Mouse (Mus musculus) bone marrow, adult 2 months (tissue): ENCODE results near the gene Pa2g4.

ENCODE experiments used
- CTCF ChIP-seq: fragments of 200-500 bp; IDR thresholded peaks from 2 replicates; pipeline ENCODE4 v1.5.1; 2011; ENCODE audit warnings: low read length, control low read depth; ENCODE audit not compliant: control insufficient read depth, insufficient read depth
- POLR2A ChIP-seq: fragments of 200-500 bp; IDR thresholded peaks from 2 replicates; pipeline ENCODE4 v1.6.1; 2011; ENCODE audit warnings: low read depth, mild to moderate bottlenecking, control low read depth, low read length, borderline replicate concordance; ENCODE audit not compliant: control insufficient read depth

- TF ChIP-seq POLR2A (no peak), CTCF (no peak)
These were observed 2.2 kb downstream of the Pa2g4 start for GRCm38 (mm10) chr10:128563544-128563943.
